Mouse (Mus musculus) intestine, embryonic 15.5 days (tissue): Measurements from ENCODE around the gene Sult6b1. TPM values are rescaled to one million over a fixed set of nuclear protein-coding genes. Genes with fewer than 3 reads are reported as not detected.

Experiments
- ATAC-seq: fragments of 200-750 bp; cut with Nextera tagmentation; 2 replicates; pipeline ENCODE4 v1.8.0; 2017; ENCODE audit warnings: moderate TSS enrichment, moderate library complexity
- H3K27ac ChIP-seq: fragments of 300-500 bp; sonication (generic); 2 replicates; pipeline ENCODE4 v1.5.1; 2015; ENCODE audit warnings: mild to moderate bottlenecking, inconsistent platforms
- H3K27me3 ChIP-seq: fragments of 300-500 bp; sonication (generic); replicated peaks from 2 replicates; pipeline ENCODE4 v1.6.1; 2015; ENCODE audit warnings: inconsistent platforms
- H3K36me3 ChIP-seq: fragments of 300-500 bp; sonication (generic); 2 replicates; pipeline ENCODE4 v1.6.1; 2015; ENCODE audit warnings: inconsistent platforms
- H3K4me1 ChIP-seq: fragments of 300-500 bp; sonication (generic); replicated peaks from 2 replicates; pipeline ENCODE4 v1.6.1; 2015; ENCODE audit warnings: inconsistent platforms
- H3K4me2 ChIP-seq: fragments of 300-500 bp; sonication (generic); replicated peaks from 2 replicates; pipeline ENCODE4 v1.6.1; 2015; ENCODE audit warnings: mild to moderate bottlenecking, inconsistent platforms
- H3K4me3 ChIP-seq: fragments of 300-500 bp; sonication (generic); replicated peaks from 2 replicates; pipeline ENCODE4 v1.5.1; 2015; ENCODE audit warnings: inconsistent platforms
- H3K9ac ChIP-seq: fragments of 300-500 bp; sonication (generic); 2 replicates; pipeline ENCODE4 v1.6.1; 2015; ENCODE audit warnings: inconsistent platforms
- H3K9me3 ChIP-seq: fragments of 300-500 bp; sonication (generic); 2 replicates; pipeline ENCODE4 v1.6.1; 2016; ENCODE audit warnings: inconsistent platforms
- WGBS: fragments of 180-500 bp; shearing (Covaris S2); methylation state at CpG from one replicate; pipeline ENCODE4 v1.1.7; 2015; 5-methylcytosine and 5-hydroxymethylcytosine counted together
- polyA plus RNA-seq: library from polyadenylated mRNA; unstranded; fragments of >200 nt; fragmentation: Nextera tagmentation; extraction: Ambion mirVana; gene quantifications from 2 replicates; pipeline ENCODE4 v1.2.1, GENCODE M21; 2015

The Sult6b1 gene
- polyA plus RNA-seq, 1 experiment from 2014 or later = 0.11 TPM

DNA sequence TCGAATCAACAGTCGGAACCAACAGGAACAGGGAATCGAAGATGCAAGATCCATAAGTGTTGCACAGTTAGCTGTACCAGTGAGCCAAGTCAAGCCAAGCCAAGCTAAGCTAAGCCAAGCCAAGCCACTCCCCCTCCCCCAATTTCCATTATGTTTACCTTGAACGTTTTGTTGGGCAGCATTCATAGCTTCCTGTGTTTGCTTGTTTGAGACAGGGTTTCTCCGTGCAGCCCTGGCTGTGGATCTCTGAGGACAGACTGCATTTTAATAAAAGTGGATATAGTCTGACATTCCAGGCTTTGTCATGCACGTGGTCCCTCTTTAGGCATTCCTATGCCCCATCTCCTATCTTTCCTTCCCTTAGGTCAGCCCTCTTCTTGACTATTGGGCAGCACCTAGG is 9.0 kb upstream of the Sult6b1 start:
- no peaks in the 10 kb centered on the region for H3K27me3 ChIP-seq
- no peaks in the 10 kb centered on the region for H3K9me3 ChIP-seq
- H3K27ac ChIP-seq = peak overlapping the region; percentile 93
- peak; percentile 22 for ATAC-seq
- H3K4me3 ChIP-seq = peak overlapping the region; percentile 68
- peaks cover 9% of the 10 kb centered on the region for H3K36me3 ChIP-seq
- H3K4me1 ChIP-seq = peaks cover 9% of the 10 kb centered on the region
- peak overlapping the region; percentile 81 for H3K4me2 ChIP-seq
- H3K9ac ChIP-seq = peak overlapping the region; percentile 86; the same call in 1 of the 2 replicates
- 50% methylated on average over 6 of the region's 6 CpGs for WGBS

DNA sequence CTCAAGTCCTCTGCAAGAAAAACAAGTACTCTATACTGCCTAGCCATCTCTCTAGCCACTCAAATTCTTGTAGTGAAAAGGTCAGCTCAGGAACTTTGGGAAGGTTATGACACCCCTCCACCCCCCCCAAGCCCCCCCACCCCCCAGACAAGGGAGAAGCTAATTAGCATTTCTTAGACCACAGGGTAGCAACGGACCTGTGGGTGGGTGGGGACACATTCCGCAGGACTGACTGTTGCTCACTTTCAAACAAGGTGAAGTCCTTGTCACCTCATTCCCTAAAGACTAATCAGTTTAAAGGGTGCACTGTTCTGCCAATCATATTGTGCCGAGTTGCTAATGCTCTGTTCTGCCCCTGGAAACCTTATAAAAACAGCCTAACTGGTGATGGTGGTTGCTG is 7.1 kb upstream of the Sult6b1 start:
- WGBS = 70% methylated on average over 3 of the region's 3 CpGs
- Histone ChIP-seq H3K9me3 (no peaks in the 10 kb centered on the region), H3K4me3 (no peak overlapping the region), H3K4me1 (peaks cover 9% of the 10 kb centered on the region), H3K4me2 (no peak overlapping the region), H3K27me3 (no peaks in the 10 kb centered on the region), H3K9ac (no peak overlapping the region), H3K36me3 (0 out of 2 replicates have a peak, but pooled peaks cover 5% of the 10 kb centered on the region), H3K27ac (no peak overlapping the region)
- no peak for ATAC-seq

DNA sequence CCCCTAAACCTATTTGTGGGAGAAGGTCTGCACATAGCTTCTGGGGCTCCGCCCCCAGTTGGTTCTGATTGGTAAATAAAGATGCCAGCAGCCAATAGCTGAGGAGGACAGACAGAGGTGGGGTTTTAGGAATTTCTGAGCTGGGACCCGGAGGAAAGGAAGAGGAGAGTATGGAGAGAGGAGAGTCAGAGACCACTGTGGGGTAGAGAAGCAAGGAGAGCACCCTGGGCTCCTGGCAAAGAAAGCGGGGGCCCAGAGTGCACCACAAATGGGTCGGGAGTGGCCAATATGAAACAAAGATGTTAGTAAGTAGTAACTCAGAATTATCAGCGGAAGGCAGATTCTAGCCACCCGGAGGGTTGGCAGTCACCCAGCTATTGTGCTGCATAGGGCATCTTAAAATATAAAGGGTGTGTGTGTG is 6.1 kb upstream of the Sult6b1 start:
- no peak overlapping the region for H3K9ac ChIP-seq
- no peak for ATAC-seq
- WGBS = 29% methylated on average over 6 of the region's 6 CpGs
- no peak overlapping the region for H3K27ac ChIP-seq
- no peaks in the 10 kb centered on the region for H3K27me3 ChIP-seq
- H3K4me1 ChIP-seq = peaks cover 9% of the 10 kb centered on the region
- no peaks in the 10 kb centered on the region for H3K9me3 ChIP-seq
- H3K36me3 ChIP-seq = no peaks in the 10 kb centered on the region
- peak overlapping the region; percentile 26 for H3K4me3 ChIP-seq
- peak overlapping the region; percentile 47 for H3K4me2 ChIP-seq

DNA sequence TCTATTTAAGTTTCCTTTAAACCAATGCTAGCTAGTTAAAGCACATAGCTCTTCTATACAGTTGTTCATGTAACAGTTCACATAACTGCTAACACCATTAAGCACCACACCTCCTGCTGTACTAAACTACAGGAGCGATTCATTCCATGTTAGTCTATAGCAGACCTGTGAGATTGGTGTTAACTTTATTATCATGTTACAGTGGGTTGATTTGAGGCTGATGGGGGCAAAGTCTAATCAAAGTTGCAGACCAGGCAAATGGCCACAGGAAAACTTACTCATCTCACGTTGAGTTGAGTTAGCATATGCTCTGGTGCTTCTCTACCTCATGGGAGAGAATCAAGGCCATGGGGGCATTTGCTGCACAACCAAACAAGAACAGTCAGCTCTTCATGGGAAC is 2.6 kb upstream of the Sult6b1 start:
- Histone ChIP-seq H3K4me2 (no peak overlapping the region), H3K27me3 (no peaks in the 10 kb centered on the region), H3K27ac (no peak overlapping the region), H3K4me1 (no peaks in the 10 kb centered on the region), H3K36me3 (no peaks in the 10 kb centered on the region), H3K9me3 (no peaks in the 10 kb centered on the region), H3K9ac (no peak overlapping the region), H3K4me3 (no peak overlapping the region)
- WGBS = 65% methylated on average over 2 of the region's 2 CpGs
- no peak for ATAC-seq

DNA sequence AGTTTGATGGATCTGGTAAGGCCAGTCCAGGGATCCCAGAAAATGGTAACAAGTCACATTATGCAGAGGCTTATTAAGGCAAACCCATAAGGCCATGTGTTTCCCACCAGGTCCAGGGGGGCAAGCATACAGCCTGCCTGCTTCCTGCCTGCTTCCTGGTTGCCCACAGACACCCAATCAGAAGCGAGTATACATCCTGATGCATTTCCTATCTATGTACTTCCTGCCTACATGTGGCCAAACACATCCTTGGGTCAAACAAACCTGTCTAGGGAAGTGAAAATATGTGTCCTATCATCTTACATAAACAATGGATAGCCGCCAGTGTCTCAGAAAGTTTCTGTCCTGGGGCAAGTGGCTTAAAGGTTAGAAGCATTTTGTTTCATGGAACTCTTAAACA is 3.6 kb downstream of the Sult6b1 start:
- no peaks in the 10 kb centered on the region for H3K4me1 ChIP-seq
- no peak overlapping the region for H3K27ac ChIP-seq
- no peak overlapping the region for H3K4me3 ChIP-seq
- H3K4me2 ChIP-seq = no peak overlapping the region
- H3K9me3 ChIP-seq = no peaks in the 10 kb centered on the region
- no peak overlapping the region for H3K9ac ChIP-seq
- WGBS = 68% methylated on average over 2 of the region's 2 CpGs
- H3K36me3 ChIP-seq = no peaks in the 10 kb centered on the region
- ATAC-seq = no peak
- H3K27me3 ChIP-seq = no peaks in the 10 kb centered on the region

DNA sequence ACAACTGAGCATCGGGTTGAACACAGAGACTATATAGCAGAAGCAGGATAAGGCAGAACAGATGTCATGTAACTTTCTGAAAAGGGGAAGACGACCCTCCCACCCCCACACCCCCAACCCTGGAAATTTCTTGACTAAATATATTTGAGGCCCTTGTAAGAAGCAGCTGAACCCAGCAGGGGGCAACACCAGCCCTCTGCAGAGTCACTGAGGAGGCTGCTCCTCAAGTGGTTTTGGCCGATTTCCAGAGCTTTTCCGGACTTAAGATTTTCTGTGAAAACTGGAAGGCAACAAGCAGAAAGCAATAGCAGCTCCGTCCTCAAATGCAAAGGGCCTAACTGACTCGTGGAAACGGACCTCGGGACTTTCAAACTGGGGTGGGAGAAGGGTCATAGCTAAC is 11.4 kb downstream of the Sult6b1 start:
- no peaks in the 10 kb centered on the region for H3K4me1 ChIP-seq
- peak; percentile 66 for ATAC-seq
- WGBS = 21% methylated on average over 8 of the region's 8 CpGs
- H3K27me3 ChIP-seq = no peaks in the 10 kb centered on the region
- H3K4me3 ChIP-seq = no peak overlapping the region
- no peaks in the 10 kb centered on the region for H3K36me3 ChIP-seq
- no peak overlapping the region for H3K9ac ChIP-seq
- H3K9me3 ChIP-seq = no peaks in the 10 kb centered on the region
- peak overlapping the region; percentile 47 for H3K4me2 ChIP-seq
- no peak overlapping the region for H3K27ac ChIP-seq

DNA sequence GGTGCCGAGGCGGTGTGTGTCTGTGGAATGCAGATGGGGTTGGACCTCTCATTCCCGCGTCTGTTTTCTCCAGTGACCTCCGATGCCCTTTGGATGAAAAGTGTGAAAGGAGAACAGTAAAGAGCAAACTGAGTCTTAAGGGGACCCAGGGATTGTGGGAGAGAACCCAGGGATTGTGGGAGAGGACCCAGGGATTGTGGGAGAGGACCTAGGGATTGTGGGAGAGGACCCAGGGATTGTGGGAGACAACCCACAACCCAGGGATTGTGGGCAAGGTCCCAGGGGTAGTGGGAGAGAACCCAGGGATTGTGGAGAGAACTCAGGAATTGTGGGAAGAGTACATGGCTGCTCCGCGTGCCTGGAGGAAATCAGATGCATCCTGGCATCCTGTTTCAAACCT is 11.8 kb downstream of the Sult6b1 start:
- Histone ChIP-seq H3K36me3 (no peaks in the 10 kb centered on the region), H3K4me3 (no peak overlapping the region), H3K9ac (no peak overlapping the region), H3K27me3 (no peaks in the 10 kb centered on the region), H3K4me2 (no peak overlapping the region), H3K27ac (no peak overlapping the region), H3K4me1 (no peaks in the 10 kb centered on the region), H3K9me3 (no peaks in the 10 kb centered on the region)
- ATAC-seq = peak; percentile 28; the same call in 1 of the 2 replicates
- WGBS = 75% methylated on average over 7 of the region's 7 CpGs

DNA sequence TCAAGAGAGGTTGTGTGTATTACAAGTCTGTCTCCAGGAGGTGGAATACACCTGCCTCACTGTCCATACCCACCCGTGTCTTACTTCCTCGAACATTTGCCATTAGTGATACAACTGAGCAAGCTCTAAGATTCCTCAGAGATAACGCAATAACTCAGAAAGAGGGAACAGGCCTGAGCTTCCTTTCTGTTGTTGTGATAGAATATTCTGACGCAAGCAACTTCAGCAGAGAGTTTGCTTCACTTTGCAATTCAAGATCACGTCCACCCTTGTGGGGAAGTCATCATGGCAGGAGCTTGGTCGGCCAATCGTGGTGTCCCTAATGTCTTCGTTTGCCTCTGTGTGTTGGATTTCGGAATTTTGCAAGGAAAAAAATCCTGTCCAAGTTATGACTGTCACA is 15.8 kb downstream of the Sult6b1 start:
- Histone ChIP-seq H3K27me3 (no peaks in the 10 kb centered on the region), H3K4me2 (no peak overlapping the region), H3K9ac (no peak overlapping the region), H3K9me3 (no peaks in the 10 kb centered on the region), H3K4me3 (no peak overlapping the region), H3K27ac (no peak overlapping the region), H3K4me1 (no peaks in the 10 kb centered on the region), H3K36me3 (no peaks in the 10 kb centered on the region)
- WGBS = 84% methylated on average over 9 of the region's 9 CpGs
- no peak for ATAC-seq

DNA sequence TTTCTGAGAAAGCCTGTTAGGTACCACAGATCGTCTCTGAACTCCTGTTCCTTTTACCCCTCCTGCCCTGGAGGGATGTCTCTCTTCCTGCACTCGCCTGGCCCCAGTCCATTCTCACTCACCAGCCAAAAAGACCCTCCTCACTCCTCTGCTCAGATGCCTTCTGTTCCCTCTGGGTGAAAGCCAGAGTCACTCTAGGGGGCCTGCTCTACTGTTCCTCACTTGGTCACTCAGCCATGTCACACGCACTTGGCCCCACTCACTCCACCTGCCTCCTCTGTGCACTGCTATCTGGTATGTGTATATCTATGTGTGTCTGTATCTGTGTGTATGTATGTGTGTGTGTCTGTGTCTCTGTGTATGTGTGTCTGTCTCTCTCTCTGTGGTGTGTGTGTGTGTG is 17.6 kb downstream of the Sult6b1 start:
- WGBS = 43% methylated on average over 3 of the region's 3 CpGs
- Histone ChIP-seq H3K27ac (no peak overlapping the region), H3K36me3 (no peaks in the 10 kb centered on the region), H3K27me3 (no peaks in the 10 kb centered on the region), H3K4me1 (no peaks in the 10 kb centered on the region), H3K4me3 (no peak overlapping the region), H3K9ac (no peak overlapping the region), H3K9me3 (no peaks in the 10 kb centered on the region), H3K4me2 (no peak overlapping the region)
- no peak for ATAC-seq

DNA sequence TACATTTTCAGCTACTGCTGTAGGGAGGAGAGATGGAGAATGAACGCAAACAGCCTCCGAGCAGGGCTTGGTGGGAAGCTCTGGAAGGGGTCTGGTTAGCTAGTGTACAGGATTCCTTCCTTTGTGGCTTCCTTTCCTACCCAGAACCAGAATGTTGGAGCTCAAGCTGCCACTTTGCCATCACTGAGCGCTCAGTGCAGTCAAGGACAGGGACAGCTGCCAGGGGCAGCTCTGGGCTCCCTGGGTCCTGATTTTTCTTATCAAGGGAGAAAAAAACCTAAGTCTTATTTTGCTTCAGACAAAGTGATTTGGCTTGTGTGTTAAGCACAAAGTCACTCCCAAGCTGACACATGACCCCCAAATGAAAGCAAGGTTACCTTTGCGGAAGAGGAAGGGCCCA is 18.2 kb downstream of the Sult6b1 start:
- H3K36me3 ChIP-seq = no peaks in the 10 kb centered on the region
- WGBS = 77% methylated on average over 4 of the region's 4 CpGs

DNA sequence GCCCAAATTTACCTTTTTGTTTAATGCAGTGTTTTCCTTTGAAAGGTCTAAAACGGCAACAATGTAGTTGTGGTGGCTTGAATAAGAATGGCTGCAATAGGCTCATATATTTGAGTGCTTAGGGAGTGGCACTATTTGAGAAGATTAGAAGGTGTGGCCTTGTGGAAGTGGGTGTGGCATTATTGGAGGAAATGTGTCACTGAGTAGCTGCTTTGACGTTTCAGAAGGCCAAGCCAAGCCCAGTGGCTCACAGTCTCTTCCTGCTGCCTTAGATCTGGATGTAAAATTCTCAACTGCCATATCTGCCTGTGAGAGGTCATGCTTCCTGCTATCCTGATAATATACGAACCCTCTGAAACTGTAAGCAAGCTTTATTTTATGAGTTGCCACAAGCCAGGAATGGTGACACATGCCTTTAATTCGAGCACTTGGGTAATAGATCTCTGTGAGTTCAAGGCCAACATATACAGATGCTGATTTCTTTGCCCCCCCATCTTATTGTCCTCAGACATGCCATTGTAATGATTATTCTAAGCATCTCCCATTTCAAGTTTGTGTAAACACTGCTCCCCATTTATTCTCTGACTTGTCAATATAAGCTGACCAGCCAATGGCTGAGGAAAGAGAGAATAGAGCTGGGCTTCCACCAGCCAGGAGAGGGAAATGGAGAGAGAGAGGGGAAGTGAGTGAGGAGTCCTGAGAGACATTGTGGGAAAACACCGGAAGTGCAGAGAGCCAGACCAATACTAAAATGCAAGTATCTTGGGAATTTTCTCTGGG is 21.3 kb downstream of the Sult6b1 start:
- Histone ChIP-seq H3K36me3 (no peaks in the 10 kb centered on the region), H3K27ac (no peak overlapping the region), H3K4me2 (no peak overlapping the region), H3K4me1 (no peaks in the 10 kb centered on the region; the same call in 1 of the 2 replicates), H3K9ac (no peak overlapping the region), H3K9me3 (no peaks in the 10 kb centered on the region), H3K27me3 (no peaks in the 10 kb centered on the region), H3K4me3 (no peak overlapping the region)
- 80% methylated on average over 5 of the region's 5 CpGs for WGBS
- no peak for ATAC-seq

More for the DNA sequence above, 18.2 kb downstream of the Sult6b1 start:
- Histone ChIP-seq H3K27me3 (no peaks in the 10 kb centered on the region), H3K27ac (no peak overlapping the region), H3K4me2 (no peak overlapping the region), H3K4me3 (no peak overlapping the region), H3K9ac (no peak overlapping the region), H3K9me3 (no peaks in the 10 kb centered on the region), H3K4me1 (no peaks in the 10 kb centered on the region)
- no peak for ATAC-seq

DNA sequence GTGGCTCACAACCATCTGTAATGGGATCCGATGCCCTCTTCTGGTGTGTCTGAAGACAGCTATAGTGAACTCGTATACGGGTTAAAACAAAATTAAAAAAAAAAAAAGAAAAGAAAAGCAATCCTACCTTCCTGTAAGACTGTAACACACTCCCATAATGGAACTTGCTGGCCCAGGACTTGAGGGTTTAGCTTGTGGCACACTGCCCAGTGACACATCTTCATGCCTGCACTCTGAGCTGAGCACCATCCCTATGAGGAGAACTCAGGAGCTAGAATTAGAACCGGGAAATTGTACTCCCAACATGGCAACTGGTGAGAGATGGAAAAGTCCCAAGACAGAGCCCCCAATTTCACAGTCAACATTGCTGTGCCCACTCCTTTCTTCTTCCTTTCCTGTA is 23.5 kb downstream of the Sult6b1 start:
- Histone ChIP-seq H3K27ac (no peak overlapping the region), H3K4me2 (no peak overlapping the region), H3K4me1 (no peaks in the 10 kb centered on the region; the same call in 1 of the 2 replicates), H3K36me3 (no peaks in the 10 kb centered on the region), H3K4me3 (no peak overlapping the region), H3K9ac (no peak overlapping the region), H3K27me3 (no peaks in the 10 kb centered on the region), H3K9me3 (no peaks in the 10 kb centered on the region)
- WGBS = 92% methylated on average over 4 of the region's 4 CpGs
- no peak for ATAC-seq
